Mouse (Mus musculus): Measurements from ENCODE around the gene Ankrd33b.

GRCm38 (mm10) chr15:31352494-31353279 is 14.8 kb downstream of the Ankrd33b start:
- TF ChIP-seq CTCF (IDR thresholded peaks at IDR 0.05; ENCODE audit: borderline replicate concordance, insufficient read depth, low read length) (no peak), POLR2A (IDR thresholded peaks at IDR 0.05; ENCODE audit: low read depth, low read length) (no peak)

Measured in embryonic fibroblast, embryonic 13.5 days (primary cell).